Mouse (Mus musculus): ENCODE measurements at regions not wholly inside any gene's neighbourhood (a gene's known extent, or its start where the extent isn't known, plus 50 kb on each side); places are given as distances from the start of the nearest gene placed in this dataset.
"Not testable (repeated sequence)": the region's sequence is repeated elsewhere in the genome, so short reads cannot be mapped to it uniquely, and the experiment has no call there.

GRCm38 (mm10) chr8:30063148-30063547 is 2615.7 kb downstream of the Poteg start:
- DNase-seq, result no peak

- DNase-seq, result no peak
These were observed 2630.3 kb downstream of the Poteg start for GRCm38 (mm10) chr8:30077726-30078125.

- DNase-seq, result no peak
These were observed 2680.3 kb downstream of the Poteg start for GRCm38 (mm10) chr8:30127766-30128165.

GRCm38 (mm10) chr8:30134999-30135398 is 2687.5 kb downstream of the Poteg start:
- DNase-seq, result no peak

- DNase-seq, result no peak
These were observed 2703.8 kb downstream of the Poteg start for GRCm38 (mm10) chr8:30151181-30151844.

GRCm38 (mm10) chr8:30152921-30153320 is 2705.5 kb downstream of the Poteg start:
- no peak for DNase-seq

- no peak for DNase-seq
These were observed 2724.4 kb downstream of the Poteg start for GRCm38 (mm10) chr8:30171881-30172280.

GRCm38 (mm10) chr8:30202746-30203145 is 2755.3 kb downstream of the Poteg start:
- DNase-seq, result not testable (repeated sequence)

GRCm38 (mm10) chr8:30227354-30227753 is 2779.9 kb downstream of the Poteg start:
- no peak for DNase-seq

GRCm38 (mm10) chr8:30233266-30233665 is 2785.8 kb downstream of the Poteg start:
- DNase-seq, result no peak

- DNase-seq, result no peak
These were observed 2804.3 kb downstream of the Poteg start for GRCm38 (mm10) chr8:30251797-30252196.

- DNase-seq, result no peak
These were observed 2822.8 kb downstream of the Poteg start for GRCm38 (mm10) chr8:30269949-30270910.

GRCm38 (mm10) chr8:30289169-30289568 is 2841.7 kb downstream of the Poteg start:
- DNase-seq, result no peak

- no peak for DNase-seq
These were observed 2883.7 kb downstream of the Poteg start for GRCm38 (mm10) chr8:30331201-30331600.

- no peak for DNase-seq
These were observed 2885.9 kb downstream of the Poteg start for GRCm38 (mm10) chr8:30333352-30333751.

GRCm38 (mm10) chr8:30359464-30359863 is 2912.0 kb downstream of the Poteg start:
- DNase-seq, result no peak

GRCm38 (mm10) chr8:30365721-30366120 is 2918.3 kb downstream of the Poteg start:
- no peak for DNase-seq

GRCm38 (mm10) chr8:30391936-30392335 is 2944.5 kb downstream of the Poteg start:
- no peak for DNase-seq

- no peak for DNase-seq
These were observed 2989.1 kb upstream of the 5930422O12Rik start for GRCm38 (mm10) chr8:30439423-30439822.

GRCm38 (mm10) chr8:30441821-30442220 is 2986.7 kb upstream of the 5930422O12Rik start:
- DNase-seq, result no peak

- no peak for DNase-seq
These were observed 2984.6 kb upstream of the 5930422O12Rik start for GRCm38 (mm10) chr8:30443874-30444273.

- DNase-seq, result no peak
These were observed 2984.2 kb upstream of the 5930422O12Rik start for GRCm38 (mm10) chr8:30444274-30444673.

GRCm38 (mm10) chr8:30458136-30458535 is 2970.4 kb upstream of the 5930422O12Rik start:
- no peak for DNase-seq

GRCm38 (mm10) chr8:30482956-30483355 is 2945.6 kb upstream of the 5930422O12Rik start:
- no peak for DNase-seq

Measured in kidney, postnatal 36 days (tissue).